Mouse (Mus musculus): ENCODE measurements around the gene Tsga10ip. TPM values are rescaled to one million over a fixed set of nuclear protein-coding genes. Genes with fewer than 3 reads are reported as not detected.
A peak's percentile ranks its signal among the peaks of the same experiment; 100 is the strongest.

Gene Tsga10ip
- polyA plus RNA-seq, 1 experiment from 2014 or later = 2.8 TPM

- Histone ChIP-seq H3K4me2 (ENCODE audit: low read length) (no peak overlapping the region), H3K36me3 (ENCODE audit: control insufficient read depth, insufficient read depth, low read length) (peaks cover 32% of the 10 kb centered on the region), H3K27ac (ENCODE audit: low read depth) (no peak overlapping the region), H3K27me3 (replicated peaks; ENCODE audit: control insufficient read depth, insufficient read depth, low read length) (no peaks in the 10 kb centered on the region), H3K4me1 (replicated peaks; ENCODE audit: control insufficient read depth, insufficient read depth, low read length) (peaks cover 7% of the 10 kb centered on the region), H3K9me3 (ENCODE audit: control insufficient read depth, low read length) (no peaks in the 10 kb centered on the region), H3K4me3 (ENCODE audit: low read depth, low read length) (no peak overlapping the region), H3K9ac (ENCODE audit: low read length) (no peak overlapping the region)
- ATAC-seq (replicated peaks; ENCODE audit: low FRiP score, low TSS enrichment, low read depth) (no peak), DNase-seq (ENCODE audit: low spot score) (no peak)
- WGBS = 86% methylated on average over 9 of the region's 9 CpGs
Measured at GRCm38 (mm10) chr19:5419630-5420029, 17.3 kb upstream of the Tsga10ip start.

- peaks cover 32% of the 10 kb centered on the region for H3K36me3 ChIP-seq (ENCODE audit: control insufficient read depth, insufficient read depth, low read length)
- WGBS = 88% methylated on average over 8 of the region's 8 CpGs
- ATAC-seq (replicated peaks; ENCODE audit: low FRiP score, low TSS enrichment, low read depth) = no peak
- DNase-seq (ENCODE audit: low spot score) = no peak
- no peaks in the 10 kb centered on the region for H3K9me3 ChIP-seq (ENCODE audit: control insufficient read depth, low read length)
- no peak overlapping the region for H3K4me2 ChIP-seq (ENCODE audit: low read length)
- H3K9ac ChIP-seq (ENCODE audit: low read length) = no peak overlapping the region
- no peaks in the 10 kb centered on the region for H3K27me3 ChIP-seq (replicated peaks; ENCODE audit: control insufficient read depth, insufficient read depth, low read length)
- no peak overlapping the region for H3K4me3 ChIP-seq (ENCODE audit: low read depth, low read length)
- peaks cover 7% of the 10 kb centered on the region for H3K4me1 ChIP-seq (replicated peaks; ENCODE audit: control insufficient read depth, insufficient read depth, low read length)
- H3K27ac ChIP-seq (ENCODE audit: low read depth) = no peak overlapping the region
Measured at GRCm38 (mm10) chr19:5418750-5419466, 16.6 kb upstream of the Tsga10ip start.

- Histone ChIP-seq H3K9me3 (ENCODE audit: control insufficient read depth, low read length) (no peaks in the 10 kb centered on the region), H3K36me3 (ENCODE audit: control insufficient read depth, insufficient read depth, low read length) (no peaks in the 10 kb centered on the region), H3K4me1 (replicated peaks; ENCODE audit: control insufficient read depth, insufficient read depth, low read length) (no peaks in the 10 kb centered on the region), H3K9ac (ENCODE audit: low read length) (no peak overlapping the region), H3K27ac (ENCODE audit: low read depth) (no peak overlapping the region), H3K27me3 (replicated peaks; ENCODE audit: control insufficient read depth, insufficient read depth, low read length) (no peaks in the 10 kb centered on the region), H3K4me2 (ENCODE audit: low read length) (no peak overlapping the region), H3K4me3 (ENCODE audit: low read depth, low read length) (no peak overlapping the region)
- no peak for ATAC-seq (replicated peaks; ENCODE audit: low FRiP score, low TSS enrichment, low read depth)
- WGBS = 68% methylated on average over 2 of the region's 2 CpGs
- DNase-seq (ENCODE audit: low spot score) = no peak
Measured at GRCm38 (mm10) chr19:5414534-5414957, 12.2 kb upstream of the Tsga10ip start.

GRCm38 (mm10) chr19:5413840-5414239 lies 11.5 kb upstream of the Tsga10ip start:
- Histone ChIP-seq H3K4me3 (ENCODE audit: low read depth, low read length) (no peak overlapping the region), H3K9me3 (ENCODE audit: control insufficient read depth, low read length) (no peaks in the 10 kb centered on the region), H3K27me3 (replicated peaks; ENCODE audit: control insufficient read depth, insufficient read depth, low read length) (no peaks in the 10 kb centered on the region), H3K4me1 (replicated peaks; ENCODE audit: control insufficient read depth, insufficient read depth, low read length) (no peaks in the 10 kb centered on the region), H3K36me3 (ENCODE audit: control insufficient read depth, insufficient read depth, low read length) (no peaks in the 10 kb centered on the region), H3K27ac (ENCODE audit: low read depth) (no peak overlapping the region), H3K9ac (ENCODE audit: low read length) (no peak overlapping the region), H3K4me2 (ENCODE audit: low read length) (no peak overlapping the region)
- WGBS = 74% methylated on average over 4 of the region's 4 CpGs
- ATAC-seq (replicated peaks; ENCODE audit: low FRiP score, low TSS enrichment, low read depth) (no peak), DNase-seq (ENCODE audit: low spot score) (no peak)

GRCm38 (mm10) chr19:5411961-5412360 lies 9.6 kb upstream of the Tsga10ip start:
- H3K9me3 ChIP-seq (ENCODE audit: control insufficient read depth, low read length) = no peaks in the 10 kb centered on the region
- no peak overlapping the region for H3K27ac ChIP-seq (ENCODE audit: low read depth)
- H3K4me3 ChIP-seq (ENCODE audit: low read depth, low read length) = no peak overlapping the region
- no peak overlapping the region for H3K4me2 ChIP-seq (ENCODE audit: low read length)
- DNase-seq (ENCODE audit: low spot score) = no peak
- H3K27me3 ChIP-seq (replicated peaks; ENCODE audit: control insufficient read depth, insufficient read depth, low read length) = no peaks in the 10 kb centered on the region
- 0 out of 2 replicates have a peak, but pooled peaks cover 9% of the 10 kb centered on the region for H3K4me1 ChIP-seq (replicated peaks; ENCODE audit: control insufficient read depth, insufficient read depth, low read length)
- no peak for ATAC-seq (replicated peaks; ENCODE audit: low FRiP score, low TSS enrichment, low read depth)
- 67% methylated on average over 5 of the region's 5 CpGs for WGBS
- H3K36me3 ChIP-seq (ENCODE audit: control insufficient read depth, insufficient read depth, low read length) = no peaks in the 10 kb centered on the region
- no peak overlapping the region for H3K9ac ChIP-seq (ENCODE audit: low read length)

- Histone ChIP-seq H3K9ac (ENCODE audit: low read length) (no peak overlapping the region), H3K4me3 (ENCODE audit: low read depth, low read length) (no peak overlapping the region), H3K9me3 (ENCODE audit: control insufficient read depth, low read length) (no peaks in the 10 kb centered on the region), H3K4me2 (ENCODE audit: low read length) (no peak overlapping the region), H3K4me1 (replicated peaks; ENCODE audit: control insufficient read depth, insufficient read depth, low read length) (0 out of 2 replicates have a peak, but pooled peaks cover 9% of the 10 kb centered on the region), H3K27ac (ENCODE audit: low read depth) (no peak overlapping the region), H3K27me3 (replicated peaks; ENCODE audit: control insufficient read depth, insufficient read depth, low read length) (no peaks in the 10 kb centered on the region), H3K36me3 (ENCODE audit: control insufficient read depth, insufficient read depth, low read length) (no peaks in the 10 kb centered on the region)
- ATAC-seq (replicated peaks; ENCODE audit: low FRiP score, low TSS enrichment, low read depth) (no peak), DNase-seq (ENCODE audit: low spot score) (no peak)
- WGBS = 90% methylated on average over 5 of the region's 5 CpGs
Measured at GRCm38 (mm10) chr19:5410641-5411040, 8.3 kb upstream of the Tsga10ip start.

GRCm38 (mm10) chr19:5409068-5409467 lies 6.7 kb upstream of the Tsga10ip start:
- ATAC-seq (replicated peaks; ENCODE audit: low FRiP score, low TSS enrichment, low read depth) (no peak), DNase-seq (ENCODE audit: low spot score) (no peak)
- no peaks in the 10 kb centered on the region for H3K36me3 ChIP-seq (ENCODE audit: control insufficient read depth, insufficient read depth, low read length)
- no peak overlapping the region for H3K27ac ChIP-seq (ENCODE audit: low read depth)
- no peak overlapping the region for H3K4me3 ChIP-seq (ENCODE audit: low read depth, low read length)
- H3K9ac ChIP-seq (ENCODE audit: low read length) = no peak overlapping the region
- WGBS = 76% methylated on average over 5 of the region's 5 CpGs
- no peaks in the 10 kb centered on the region for H3K27me3 ChIP-seq (replicated peaks; ENCODE audit: control insufficient read depth, insufficient read depth, low read length)
- no peaks in the 10 kb centered on the region for H3K9me3 ChIP-seq (ENCODE audit: control insufficient read depth, low read length)
- H3K4me1 ChIP-seq (replicated peaks; ENCODE audit: control insufficient read depth, insufficient read depth, low read length) = 0 out of 2 replicates have a peak, but pooled peaks cover 9% of the 10 kb centered on the region
- no peak overlapping the region for H3K4me2 ChIP-seq (ENCODE audit: low read length)

- H3K9ac ChIP-seq (ENCODE audit: low read length) = no peak overlapping the region
Measured at GRCm38 (mm10) chr19:5408057-5409001, 6.0 kb upstream of the Tsga10ip start.

More at GRCm38 (mm10) chr19:5408057-5409001, 6.0 kb upstream of the Tsga10ip start:
- H3K27me3 ChIP-seq (replicated peaks; ENCODE audit: control insufficient read depth, insufficient read depth, low read length) = no peaks in the 10 kb centered on the region
- H3K4me1 ChIP-seq (replicated peaks; ENCODE audit: control insufficient read depth, insufficient read depth, low read length) = 0 out of 2 replicates have a peak, but pooled peaks cover 9% of the 10 kb centered on the region
- no peak overlapping the region for H3K4me3 ChIP-seq (ENCODE audit: low read depth, low read length)
- no peak overlapping the region for H3K27ac ChIP-seq (ENCODE audit: low read depth)
- ATAC-seq (replicated peaks; ENCODE audit: low FRiP score, low TSS enrichment, low read depth) (no peak), DNase-seq (ENCODE audit: low spot score) (no peak)
- no peaks in the 10 kb centered on the region for H3K36me3 ChIP-seq (ENCODE audit: control insufficient read depth, insufficient read depth, low read length)
- no peaks in the 10 kb centered on the region for H3K9me3 ChIP-seq (ENCODE audit: control insufficient read depth, low read length)
- peak overlapping the region; percentile 58 for H3K4me2 ChIP-seq (ENCODE audit: low read length)
- WGBS = 89% methylated on average over 13 of the region's 13 CpGs
